Mouse (Mus musculus) bone marrow, adult 2 months (tissue): ENCODE results near the gene Pde6b.

Experiments used
- CTCF ChIP-seq: fragments of 200-500 bp; IDR thresholded peaks from 2 replicates; pipeline ENCODE4 v1.5.1; 2011; ENCODE audit warnings: low read length, control low read depth; ENCODE audit not compliant: control insufficient read depth, insufficient read depth
- POLR2A ChIP-seq: fragments of 200-500 bp; IDR thresholded peaks from 2 replicates; pipeline ENCODE4 v1.6.1; 2011; ENCODE audit warnings: low read depth, mild to moderate bottlenecking, control low read depth, low read length, borderline replicate concordance; ENCODE audit not compliant: control insufficient read depth

DNA sequence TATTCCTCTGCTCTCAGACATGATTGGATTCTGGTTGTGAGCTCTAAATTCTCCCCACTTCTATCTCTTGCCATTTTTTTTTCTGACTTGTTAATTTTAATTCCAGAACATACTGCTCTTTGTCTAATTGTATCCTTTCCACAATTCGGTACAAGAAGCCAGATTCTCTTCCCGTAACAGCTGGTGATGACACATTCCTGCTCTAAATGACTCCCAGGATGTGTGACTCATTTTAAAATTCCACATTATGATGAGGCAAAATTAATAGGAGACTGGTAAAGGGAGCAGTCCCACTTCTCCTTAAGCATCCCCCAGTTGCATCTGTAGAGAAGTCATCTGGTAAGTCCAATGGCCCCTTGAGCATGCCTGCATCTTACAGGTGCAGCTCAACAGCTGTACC is 2.6 kb upstream of the Pde6b start:
- no peak for TF ChIP-seq CTCF
- no peak for TF ChIP-seq POLR2A
